9 mouse cellular contexts compared by ENCODE assay signal in the genomic region with DNA sequence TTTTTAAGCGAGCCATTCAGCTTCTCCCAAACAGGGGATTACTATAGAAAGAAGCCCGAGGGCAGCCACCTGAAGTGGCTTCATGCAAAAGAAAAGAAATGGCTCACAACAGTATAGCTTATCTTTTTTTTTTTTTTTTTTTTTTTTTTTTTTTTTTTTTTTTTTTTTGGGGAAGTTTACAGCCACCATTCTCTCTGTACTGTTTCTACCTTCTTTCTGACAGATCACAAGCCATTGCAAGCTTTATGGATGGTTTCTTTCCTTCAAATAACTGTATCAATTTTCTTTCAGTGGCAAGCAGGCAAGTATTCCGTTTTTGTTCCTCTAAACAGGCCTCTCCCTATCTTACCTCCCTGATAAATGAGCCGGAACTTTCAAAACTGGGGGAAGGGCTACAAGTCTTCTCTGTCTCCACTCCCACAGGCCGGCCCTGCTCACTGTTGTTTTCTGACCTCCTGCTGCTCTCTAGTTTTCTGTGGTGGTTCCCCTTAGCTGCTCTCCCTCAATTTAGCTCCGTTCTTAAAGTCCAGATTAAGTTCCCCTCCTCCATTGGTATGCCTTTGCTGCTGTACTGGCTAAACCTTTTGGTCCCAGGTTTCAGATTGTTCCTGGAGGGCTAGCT. TPM values are rescaled to one million over a fixed set of nuclear protein-coding genes. Genes with fewer than 3 reads are reported as not detected.
DNase-seq lines count a peak whose midpoint lies in the region; ATAC-seq lines count a peak whose summit lies in the region.
"Had no signal": no experiment of that assay in that cellular context is flagged by ENCODE, and none has a peak within 500 bp of the region (broad histone marks: within the 10 kb centered on the region; RNA-seq: fewer than 3 reads in every experiment).

No protein-coding gene starts in this region.

- H3K9ac ChIP-seq in embryonic facial prominence, embryonic 12.5 days, result no peak overlapping the region
- H3K9ac ChIP-seq in neural tube, embryonic 15.5 days (replicated peaks), result no peak overlapping the region

- DNase-seq in heart, adult 11 months, result peak; percentile 87
- no peak for DNase-seq in heart, postnatal 36 days
- DNase-seq in kidney, postnatal 14 days, result peak; percentile 59
- DNase-seq in MN1 (ENCODE audit: low spot score), result no peak

- H3K4me3 ChIP-seq in embryonic facial prominence, embryonic 12.5 days, result no peak overlapping the region
- no peak overlapping the region for H3K4me3 ChIP-seq in neural tube, embryonic 15.5 days (replicated peaks)
- H3K4me3 ChIP-seq: megakaryocyte, embryonic 14.5 days had no signal

- H3K4me2 ChIP-seq in embryonic facial prominence, embryonic 12.5 days (replicated peaks), result peak overlapping the region; percentile 78; the same call in 1 of the 2 replicates
- peak overlapping the region; percentile 98 for H3K4me2 ChIP-seq in neural tube, embryonic 15.5 days

- 0 out of 2 replicates have a peak, but pooled peaks cover 3% of the 10 kb centered on the region for H3K27me3 ChIP-seq in embryonic facial prominence, embryonic 12.5 days
- H3K27me3 ChIP-seq in neural tube, embryonic 15.5 days (replicated peaks), result peaks cover 7% of the 10 kb centered on the region

- ATAC-seq in embryonic facial prominence, embryonic 12.5 days (ENCODE audit: insufficient number of reproducible peaks, insufficient read depth, low FRiP score, low TSS enrichment), result no peak
- ATAC-seq in neural tube, embryonic 15.5 days (ENCODE audit: low FRiP score), result no peak
- ATAC-seq in monocyte, adult 5-6 weeks (replicated peaks; ENCODE audit: insufficient number of reproducible peaks, low FRiP score, low TSS enrichment, poor library complexity, severe bottlenecking), result no peak
- ATAC-seq in megakaryocyte, adult 5-6 weeks (ENCODE audit: poor library complexity, severe bottlenecking), result no peak

- no peaks in the 10 kb centered on the region for H3K9me3 ChIP-seq in embryonic facial prominence, embryonic 12.5 days
- H3K9me3 ChIP-seq in neural tube, embryonic 15.5 days (replicated peaks), result no peaks in the 10 kb centered on the region
- H3K9me3 ChIP-seq: megakaryocyte, embryonic 14.5 days had no signal

- 11% methylated on average over 6 of the region's 6 CpGs for WGBS in embryonic facial prominence, embryonic 12.5 days
- 14% methylated on average over 6 of the region's 6 CpGs for WGBS in neural tube, embryonic 15.5 days

- H3K36me3 ChIP-seq in embryonic facial prominence, embryonic 12.5 days, result no peaks in the 10 kb centered on the region
- no peaks in the 10 kb centered on the region for H3K36me3 ChIP-seq in neural tube, embryonic 15.5 days

- peak overlapping the region; percentile 4; the same call in 1 of the 2 replicates for H3K27ac ChIP-seq in embryonic facial prominence, embryonic 12.5 days
- no peak overlapping the region for H3K27ac ChIP-seq in neural tube, embryonic 15.5 days (replicated peaks)

- intact Hi-C loops in heart, postnatal 36 days (cut with DNase I), result no loop called here

- peaks cover 35% of the 10 kb centered on the region; the same call in 1 of the 2 replicates for H3K4me1 ChIP-seq in embryonic facial prominence, embryonic 12.5 days
- H3K4me1 ChIP-seq in neural tube, embryonic 15.5 days, result peaks cover 28% of the 10 kb centered on the region

RNA-seq across cellular contexts. Expression of gene Ptpn13, which starts 1.6 kb away (rescaled TPM):
- 1 to 10 TPM; 6.1 to 7.0 TPM for total RNA-seq in heart, postnatal 36 days (2021)
- 19.2 and 21.0 TPM in 2 replicates for polyA plus RNA-seq in embryonic facial prominence, embryonic 12.5 days (2016; fragmentation: Nextera tagmentation; extraction: Ambion mirVana)
- polyA plus RNA-seq in neural tube, embryonic 15.5 days (2015; fragmentation: Nextera tagmentation; extraction: Ambion mirVana), result 3.5 and 5.9 TPM in 2 replicates
- 0.48 to 1.1 TPM (median 0.97 TPM) in 3 replicates for total RNA-seq in monocyte, adult 5-6 weeks (2017)
- 0.09 and 0.23 TPM in 2 replicates for total RNA-seq in megakaryocyte, adult 5-6 weeks (2015)
- 0.04 and 0.33 TPM in 2 replicates for total RNA-seq in megakaryocyte, adult 5-6 weeks (2017)

Comparison
In these comparisons a context has a peak if more than half of its experiments do, and no peak if none do; other contexts are left out.
1. DNase-seq: peak in heart, adult 11 months (single experiment) and kidney, postnatal 14 days (single experiment); none in heart, postnatal 36 days (0 of 2) and MN1 (single experiment).